Mouse (Mus musculus): ENCODE measurements around the gene Lypd6. TPM values are rescaled to one million over a fixed set of nuclear protein-coding genes. Genes with fewer than 3 reads are reported as not detected.

Gene Lypd6
- polyA plus RNA-seq, 1 experiment from 2014 or later: 2.3 TPM

Other genes starting within 250 kb of the Lypd6 start
- 161 and 165 TPM in 2 replicates for gene Mmadhc, start 230.4 kb downstream of the Lypd6 start, polyA plus RNA-seq (2015; fragmentation: Nextera tagmentation; extraction: Ambion mirVana)